Mouse (Mus musculus) frontal cortex, postnatal 14 days (tissue): ENCODE data around the gene Rplp2.

Experiments
- DNase-seq, 2 experiments: peaks; one replicate each; pipeline ENCODE4 v3.0.0; 2022; ENCODE audit warnings: low spot score in 2 of 2

Gene Rplp2

DNA sequence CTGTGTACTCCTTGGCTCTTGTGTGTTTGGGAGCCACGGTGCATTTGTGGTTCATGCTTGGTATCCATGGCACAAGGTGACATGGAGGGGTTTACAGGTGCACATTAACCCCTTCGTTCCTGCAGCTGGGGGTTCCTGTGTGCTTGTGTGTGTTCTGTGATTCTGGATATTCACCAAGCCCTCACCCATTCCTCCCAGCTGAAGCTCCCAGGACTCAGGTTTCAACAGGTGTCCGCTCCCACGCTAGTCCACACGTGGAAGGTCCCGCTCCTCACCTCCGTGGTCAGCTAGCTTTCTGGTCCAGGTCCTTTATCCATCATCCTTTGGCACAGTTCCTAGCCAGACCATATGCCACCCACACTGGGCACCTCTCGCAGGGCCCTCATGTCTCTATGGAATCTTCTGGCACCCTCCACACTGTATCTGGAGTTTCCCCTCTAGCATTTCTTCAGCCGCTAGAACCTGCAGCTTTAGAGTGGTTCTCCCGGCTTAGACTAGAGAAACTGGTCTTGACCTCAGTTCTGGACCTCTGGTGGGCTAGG, 19.5 kb downstream of the Rplp2 start:
- DNase-seq, result no peak

DNA sequence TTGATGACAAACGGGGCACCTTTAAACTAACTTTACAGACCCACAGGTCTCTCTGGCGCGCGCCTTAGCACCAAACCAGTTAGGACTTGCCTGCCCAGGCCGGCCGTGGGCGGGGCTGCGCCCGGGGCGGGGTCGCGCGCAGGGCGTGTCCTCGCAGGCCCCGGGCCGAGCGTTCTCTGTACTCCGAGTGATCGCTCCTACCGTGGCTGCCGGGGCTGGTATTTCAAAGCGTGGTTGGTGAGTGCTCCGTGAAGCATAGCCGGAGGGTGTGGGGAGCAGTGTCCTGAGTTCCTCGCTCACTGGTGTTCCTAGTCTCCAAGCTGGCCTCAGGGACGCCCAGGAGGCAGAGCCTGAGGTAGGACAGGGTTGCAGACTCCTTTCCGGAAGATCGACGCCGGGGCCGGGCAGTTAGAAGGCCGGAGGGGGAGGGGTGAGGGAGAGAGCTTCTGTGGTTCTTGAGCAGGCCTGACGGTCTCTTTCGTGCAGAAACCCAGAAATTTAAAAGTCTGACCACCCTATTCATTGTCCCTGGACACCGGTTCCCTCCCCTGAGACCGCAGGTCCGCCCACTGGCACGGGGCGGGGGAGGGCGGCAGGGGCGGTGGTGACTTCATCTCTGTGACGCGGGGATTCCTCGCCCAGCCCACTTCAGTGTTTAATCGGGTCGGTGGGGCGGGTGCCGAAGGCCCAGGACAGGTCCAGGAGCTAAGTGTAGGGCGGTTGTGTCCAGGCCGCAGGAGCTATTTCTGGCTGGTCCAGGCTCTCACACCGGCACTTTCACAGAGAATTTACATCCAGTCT, 20.3 kb downstream of the Rplp2 start, which contains the start of gene Cd151:
TSS of gene Cd151 (plus strand) at position 163 of the 801 bp plus-strand sequence.
- DNase-seq, result peak in 1 of 2 experiments; percentile 52

DNA sequence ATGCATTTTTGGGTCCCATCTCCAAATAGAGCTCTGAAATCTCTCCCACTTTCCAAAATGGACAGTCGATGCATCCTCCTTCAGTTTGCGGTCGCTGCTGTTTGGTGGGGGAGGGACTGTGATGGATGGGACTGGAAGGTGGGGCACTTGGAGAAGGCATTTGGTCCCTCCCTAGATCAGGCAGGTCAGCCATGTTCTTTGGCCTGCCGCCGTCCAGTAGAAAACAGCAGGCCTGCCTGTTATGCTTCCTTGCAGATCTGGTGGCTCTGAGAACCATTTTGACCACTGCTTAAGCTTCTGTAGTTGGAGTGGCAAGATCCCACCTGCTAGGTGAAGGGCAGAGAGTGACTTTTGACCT, 21.0 kb downstream of the Rplp2 start:
- no peak for DNase-seq

DNA sequence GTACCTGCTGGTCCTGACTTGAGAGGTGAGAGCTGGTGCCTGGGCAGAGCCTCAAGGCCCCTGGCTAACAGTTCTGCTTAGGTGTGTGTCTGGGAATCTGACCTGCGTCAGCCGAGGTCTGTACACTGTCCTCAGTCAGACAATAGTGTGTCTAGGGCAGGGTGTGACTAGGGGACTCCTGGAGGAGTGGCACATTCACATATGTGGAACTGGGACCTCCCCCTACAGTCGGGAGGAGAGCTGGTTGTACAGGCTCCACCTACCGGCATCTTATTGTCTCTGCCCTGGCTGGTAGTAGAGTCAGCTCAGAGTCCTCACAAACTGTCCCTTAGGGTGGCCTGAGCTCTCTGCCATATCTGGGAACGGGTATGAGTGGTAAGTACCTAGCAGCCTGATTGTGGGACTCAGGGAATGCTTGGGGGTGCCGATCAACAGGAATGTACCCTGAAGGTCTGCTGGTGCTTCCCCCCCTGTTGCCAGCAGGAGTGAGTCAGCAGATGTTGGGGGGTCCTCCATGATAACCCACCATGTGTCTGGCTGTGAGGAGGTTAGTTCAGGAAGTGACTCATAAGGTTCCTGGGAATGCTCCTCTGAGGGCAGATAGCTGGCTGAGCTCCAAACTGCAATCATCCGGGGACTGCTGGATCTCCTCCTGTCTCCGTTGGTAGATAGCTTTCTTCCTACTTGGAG, 21.5 kb downstream of the Rplp2 start:
- DNase-seq, result no peak

DNA sequence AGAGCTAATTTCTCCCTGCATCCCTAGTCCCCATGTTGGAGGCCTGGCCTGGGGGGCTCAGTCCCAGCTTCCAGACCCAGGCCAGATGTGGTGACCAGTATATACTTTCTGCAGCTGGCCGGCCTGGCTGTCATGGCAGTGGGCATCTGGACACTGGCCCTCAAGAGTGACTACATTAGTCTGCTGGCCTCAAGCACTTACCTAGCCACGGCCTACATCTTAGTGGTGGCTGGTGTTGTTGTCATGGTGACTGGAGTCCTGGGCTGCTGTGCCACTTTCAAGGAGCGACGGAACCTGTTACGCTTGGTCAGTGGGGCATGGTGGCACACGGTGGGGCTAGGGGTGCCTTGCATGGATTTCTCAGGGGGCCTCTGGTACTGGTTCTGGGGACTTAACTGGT, 22.2 kb downstream of the Rplp2 start:
- DNase-seq, result no peak

DNA sequence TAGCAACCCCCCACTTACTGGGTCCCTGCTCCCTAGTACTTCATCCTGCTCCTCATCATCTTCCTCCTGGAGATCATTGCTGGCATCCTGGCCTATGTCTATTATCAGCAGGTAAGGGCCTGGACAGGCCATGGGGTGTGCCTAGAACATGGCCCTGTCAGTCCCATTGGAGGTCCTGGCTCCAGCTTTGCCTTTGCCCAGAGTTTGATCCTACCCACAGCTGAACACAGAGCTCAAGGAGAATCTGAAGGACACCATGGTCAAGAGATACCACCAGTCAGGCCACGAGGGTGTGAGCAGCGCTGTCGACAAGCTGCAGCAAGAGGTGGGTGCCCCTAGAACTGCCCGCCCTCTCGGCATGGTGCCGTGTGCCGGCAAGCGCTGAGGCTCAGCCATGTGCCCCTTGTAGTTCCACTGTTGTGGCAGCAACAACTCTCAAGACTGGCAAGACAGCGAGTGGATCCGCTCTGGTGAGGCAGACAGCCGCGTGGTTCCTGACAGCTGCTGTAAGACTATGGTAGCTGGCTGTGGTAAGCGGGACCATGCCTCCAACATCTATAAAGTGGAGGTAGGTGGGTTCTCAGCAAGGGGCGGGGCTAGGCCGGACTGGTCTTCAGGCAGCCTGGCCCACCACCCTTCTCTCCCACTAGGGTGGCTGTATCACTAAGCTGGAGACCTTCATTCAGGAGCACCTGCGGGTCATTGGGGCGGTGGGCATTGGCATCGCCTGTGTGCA, 22.9 kb downstream of the Rplp2 start:
- no peak for DNase-seq

DNA sequence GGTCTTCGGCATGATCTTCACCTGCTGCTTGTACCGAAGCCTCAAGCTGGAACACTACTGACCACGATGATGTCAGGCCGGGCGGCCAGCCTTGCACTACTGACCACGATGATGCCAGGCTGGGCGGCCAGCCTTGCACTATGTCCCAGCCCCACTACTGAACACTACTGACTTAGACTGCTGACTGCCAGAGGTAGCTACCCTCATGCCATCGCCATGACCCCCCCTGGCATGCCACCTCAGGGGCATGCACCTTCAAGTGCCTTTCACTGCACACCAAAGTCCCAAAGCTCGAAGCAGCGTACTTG, 23.4 kb downstream of the Rplp2 start:
- no peak for DNase-seq

DNA sequence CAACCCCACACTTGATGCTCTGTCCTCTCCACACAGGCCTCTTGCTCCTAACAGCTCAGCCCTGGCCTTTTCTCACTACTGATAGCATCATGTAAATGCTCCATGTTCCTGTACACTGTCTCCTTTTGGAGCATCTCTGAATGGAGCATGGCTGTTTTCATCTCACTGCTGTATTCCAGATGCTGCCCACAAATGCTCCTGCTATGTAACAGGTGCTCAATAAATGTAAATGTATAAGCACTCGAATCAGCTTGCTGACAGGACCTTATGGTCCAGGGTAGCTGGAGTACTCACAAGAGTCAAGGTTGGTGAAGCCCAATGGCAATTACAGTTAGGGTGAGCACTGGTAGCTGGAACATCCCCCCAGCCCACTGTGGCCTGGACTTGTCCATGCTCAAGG, 24.1 kb downstream of the Rplp2 start:
- DNase-seq, result no peak

DNA sequence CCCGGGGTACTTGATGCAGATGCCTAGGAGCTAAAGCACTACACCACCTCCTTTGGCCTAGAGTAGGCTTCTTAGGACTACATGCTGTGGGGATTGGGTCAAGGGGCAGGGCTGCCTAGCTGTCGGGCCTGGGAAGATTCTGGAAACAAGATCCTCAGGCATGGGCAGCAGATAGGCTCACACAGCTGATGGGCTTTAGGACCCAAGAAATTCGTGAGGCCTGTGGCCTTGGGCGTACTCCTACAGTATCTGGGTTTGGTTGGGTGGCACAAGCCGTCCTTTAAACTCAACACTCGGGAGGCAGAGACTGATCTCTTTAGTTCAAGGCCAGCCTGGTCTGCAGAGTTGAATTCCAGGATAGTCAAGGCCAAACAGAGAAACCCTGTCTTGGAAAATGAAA, 25.1 kb downstream of the Rplp2 start:
- no peak for DNase-seq

DNA sequence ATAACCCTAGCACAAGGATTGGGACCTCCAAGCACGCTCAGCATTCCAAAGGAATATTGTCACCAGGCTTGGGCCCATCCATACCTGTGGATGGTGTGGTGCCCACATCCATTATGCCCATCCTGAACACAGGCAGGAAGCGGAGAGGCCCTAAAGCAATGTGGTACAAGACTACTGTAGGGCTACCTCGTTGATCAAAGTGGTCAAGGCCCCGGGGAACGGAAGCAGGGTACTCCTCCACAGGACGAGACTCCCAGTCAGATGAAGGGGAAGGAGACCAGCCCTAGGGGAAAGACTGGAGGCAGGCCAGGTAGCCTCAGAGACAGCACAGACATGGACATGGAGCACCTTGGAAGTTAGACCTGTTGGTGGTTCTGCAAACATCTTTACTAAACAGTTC, 25.6 kb downstream of the Rplp2 start:
- no peak for DNase-seq

DNA sequence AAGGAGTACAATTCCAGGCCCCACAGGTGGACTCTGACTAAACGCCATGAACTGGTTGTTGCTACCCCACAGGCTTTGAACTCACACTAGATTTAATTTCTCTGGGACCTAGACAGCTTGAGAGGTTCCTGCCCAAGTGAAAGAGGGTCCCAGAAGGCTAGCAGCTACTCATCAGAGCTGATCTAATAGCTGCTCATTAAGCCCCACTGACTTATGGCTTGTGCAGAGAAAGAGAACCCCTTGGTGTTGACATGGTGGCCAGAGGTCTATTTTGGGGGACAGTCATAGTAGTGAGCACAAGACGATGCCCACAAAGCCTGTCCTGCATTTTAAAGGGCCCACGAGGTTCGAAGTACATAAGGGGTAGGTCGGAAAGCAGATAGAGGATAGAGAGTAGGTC, 27.0 kb downstream of the Rplp2 start:
- DNase-seq, result no peak

DNA sequence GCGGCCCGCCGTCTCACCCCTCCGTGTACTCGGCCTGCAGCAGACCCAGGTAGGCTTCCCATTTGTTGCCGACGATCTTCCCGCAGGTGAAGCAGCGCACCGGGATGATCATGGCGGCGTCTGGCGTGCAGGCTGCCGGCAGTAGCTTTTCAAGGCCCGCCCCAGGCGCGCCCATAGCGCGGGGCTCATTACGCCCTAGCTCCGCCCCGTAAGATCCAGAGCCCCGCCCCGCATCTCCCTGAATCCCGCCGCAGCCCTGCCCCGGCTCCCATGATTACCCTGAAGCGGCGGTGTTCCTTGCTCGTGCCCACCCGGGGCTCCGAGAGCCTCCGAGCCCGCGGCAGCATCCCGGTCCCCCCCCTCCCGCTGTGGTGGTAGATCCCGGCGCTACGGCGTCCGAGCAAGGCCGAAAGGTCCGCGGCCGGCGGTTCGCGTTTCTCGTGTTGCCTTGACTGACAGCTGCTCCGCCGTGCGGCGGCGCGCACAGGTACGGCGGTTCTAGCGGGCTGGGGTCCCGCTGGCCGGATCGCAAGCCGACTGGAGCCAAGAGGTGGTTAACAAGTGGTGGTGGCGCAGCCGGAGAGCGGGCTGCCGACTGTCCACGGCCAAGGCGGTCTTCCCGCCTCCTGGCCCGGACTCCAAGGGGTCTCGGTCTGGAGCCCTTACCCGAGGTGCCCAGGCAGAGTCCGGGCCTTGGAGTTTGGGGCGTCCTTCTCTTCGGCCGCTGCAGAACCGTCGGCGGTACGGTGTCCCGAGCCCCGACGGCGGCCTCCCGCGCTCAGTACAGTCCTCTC, 28.0 kb downstream of the Rplp2 start, which contains the start of the genes Polr2l and Tspan4:
TSS of gene Polr2l (minus strand) at position 122 of the 794 bp plus-strand sequence.
TSS of gene Tspan4 (plus strand) at position 230 of the 794 bp plus-strand sequence.
- DNase-seq, result peak; percentile 72 to 78

DNA sequence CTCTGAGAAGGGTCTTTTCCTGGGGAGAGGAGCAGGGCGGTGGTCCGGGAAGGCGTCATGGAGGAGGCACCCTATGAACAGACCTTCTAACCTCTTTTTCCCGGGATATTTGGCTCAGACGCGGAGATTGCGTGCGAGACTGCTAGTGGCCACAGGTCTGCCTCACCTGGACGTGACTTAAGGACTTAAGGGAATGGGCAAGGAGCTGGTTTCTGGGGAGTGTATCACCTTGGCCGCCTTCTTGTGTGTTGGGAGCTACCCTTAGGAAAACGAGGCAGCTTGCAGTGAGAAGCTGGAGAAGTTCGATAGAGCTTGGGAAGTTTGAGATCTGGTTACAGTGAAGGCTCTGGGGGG, 28.6 kb downstream of the Rplp2 start:
- no peak for DNase-seq

DNA sequence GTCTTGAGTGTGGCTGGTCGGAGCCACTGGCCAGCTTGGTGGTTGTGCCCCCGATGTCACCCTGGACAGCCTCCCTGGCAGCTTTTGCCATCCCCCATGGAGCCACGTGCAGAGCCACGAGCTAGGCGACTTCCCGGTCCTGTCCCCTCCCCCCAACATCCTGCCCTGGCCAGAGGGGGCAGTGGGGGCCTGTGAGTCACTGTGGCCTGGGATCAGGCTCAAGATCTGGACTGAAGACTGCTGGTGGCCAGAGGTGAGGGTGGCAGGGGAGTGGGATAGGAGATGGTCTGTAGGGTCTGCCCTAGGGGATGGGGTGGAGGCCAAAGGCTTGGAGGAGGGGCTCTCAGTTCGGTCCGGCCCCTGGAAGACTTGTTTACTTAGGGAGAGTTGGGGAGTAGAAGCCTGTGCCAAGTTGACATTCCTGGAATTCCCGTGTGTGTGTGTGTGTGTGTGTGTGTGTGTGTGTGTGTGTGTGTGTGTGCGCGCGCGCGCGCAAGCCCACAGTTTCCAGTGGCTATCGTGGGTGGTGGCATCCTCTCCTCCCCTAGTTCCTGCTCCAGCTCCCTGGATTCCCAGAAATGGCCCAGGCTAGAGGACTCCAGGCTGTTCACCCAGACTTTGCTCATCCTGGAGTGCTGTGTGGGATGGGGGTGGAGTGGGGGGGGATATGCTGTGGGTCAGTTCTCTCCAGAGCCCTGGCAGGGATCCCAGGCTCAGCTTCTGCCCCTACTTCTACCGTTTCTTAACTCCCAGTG, 29.2 kb downstream of the Rplp2 start:
- DNase-seq, result no peak

DNA sequence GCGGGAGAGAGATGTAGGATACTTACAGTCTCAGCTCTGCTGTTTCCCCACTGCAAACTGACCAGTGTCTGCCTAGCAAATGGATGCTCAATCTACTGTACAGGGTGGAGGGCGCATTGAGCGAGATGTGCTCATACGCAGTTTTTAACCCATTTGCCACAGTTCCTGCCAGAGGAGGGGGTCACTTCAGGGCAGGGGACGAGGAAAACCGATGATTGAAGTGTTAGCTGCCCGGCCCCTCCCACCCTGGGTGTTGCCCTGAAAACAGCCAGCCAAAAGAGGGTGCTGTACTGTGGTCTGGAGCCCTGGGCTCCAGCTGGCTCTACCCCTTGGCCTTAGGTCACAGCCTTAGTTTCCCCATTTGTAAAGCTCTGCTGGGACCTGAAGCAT, 29.8 kb downstream of the Rplp2 start:
- no peak for DNase-seq

DNA sequence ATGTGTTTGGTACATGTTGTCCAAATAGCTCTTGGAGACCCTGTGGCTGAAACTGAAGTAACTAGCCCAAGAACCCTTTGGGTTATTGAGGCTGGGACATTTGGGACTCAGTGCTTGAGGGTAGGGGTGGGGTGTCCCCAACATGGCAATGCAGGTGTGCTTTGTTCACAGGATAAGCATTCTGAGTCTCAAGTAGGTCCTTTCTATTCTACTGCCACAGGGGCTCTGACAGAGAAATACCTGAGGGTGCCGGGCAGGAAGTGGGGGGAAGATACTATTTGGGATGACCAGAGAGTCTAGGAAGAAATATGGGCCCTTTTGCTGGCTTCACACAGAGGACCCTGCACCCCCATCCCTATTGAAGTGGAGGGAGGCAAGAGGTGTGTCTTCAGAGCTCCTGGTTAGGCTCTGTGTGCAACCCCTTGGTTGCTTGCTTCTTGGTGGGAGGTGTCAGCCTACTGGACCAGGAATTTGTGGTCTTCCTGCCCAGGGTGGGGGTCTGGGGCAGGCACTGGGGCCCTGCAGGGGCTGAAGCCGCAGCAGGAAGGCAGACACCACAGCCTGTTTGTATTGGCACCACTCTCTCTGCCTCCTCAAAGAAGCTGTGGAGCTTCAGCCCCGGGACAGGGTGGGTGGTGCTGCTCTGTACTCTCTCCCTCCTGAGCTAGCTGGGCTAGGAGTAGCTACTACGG, 30.6 kb downstream of the Rplp2 start:
- no peak for DNase-seq

DNA sequence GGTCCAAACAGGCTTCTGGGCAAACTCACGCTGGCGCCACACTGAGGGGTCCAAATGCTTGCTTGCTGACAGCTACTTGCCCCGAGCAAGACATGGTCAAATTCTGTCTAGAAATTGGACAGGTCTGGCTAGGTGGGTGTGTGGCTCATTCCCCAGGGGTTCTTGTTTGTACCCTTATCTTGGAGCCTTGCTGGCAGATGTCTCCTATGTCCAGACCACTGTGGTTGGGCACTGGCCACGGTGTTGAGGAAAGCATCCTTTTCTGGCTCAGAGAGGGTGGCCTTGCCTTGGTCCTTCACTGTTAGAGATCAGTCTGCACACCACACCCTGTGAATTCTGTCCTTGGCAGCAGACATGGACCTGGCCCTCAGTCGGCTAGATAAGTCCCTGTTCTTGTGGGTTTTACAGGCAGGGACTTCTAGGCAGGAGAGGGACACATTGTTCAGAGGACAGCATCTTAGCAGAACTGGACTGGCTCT, 31.1 kb downstream of the Rplp2 start:
- no peak for DNase-seq

DNA sequence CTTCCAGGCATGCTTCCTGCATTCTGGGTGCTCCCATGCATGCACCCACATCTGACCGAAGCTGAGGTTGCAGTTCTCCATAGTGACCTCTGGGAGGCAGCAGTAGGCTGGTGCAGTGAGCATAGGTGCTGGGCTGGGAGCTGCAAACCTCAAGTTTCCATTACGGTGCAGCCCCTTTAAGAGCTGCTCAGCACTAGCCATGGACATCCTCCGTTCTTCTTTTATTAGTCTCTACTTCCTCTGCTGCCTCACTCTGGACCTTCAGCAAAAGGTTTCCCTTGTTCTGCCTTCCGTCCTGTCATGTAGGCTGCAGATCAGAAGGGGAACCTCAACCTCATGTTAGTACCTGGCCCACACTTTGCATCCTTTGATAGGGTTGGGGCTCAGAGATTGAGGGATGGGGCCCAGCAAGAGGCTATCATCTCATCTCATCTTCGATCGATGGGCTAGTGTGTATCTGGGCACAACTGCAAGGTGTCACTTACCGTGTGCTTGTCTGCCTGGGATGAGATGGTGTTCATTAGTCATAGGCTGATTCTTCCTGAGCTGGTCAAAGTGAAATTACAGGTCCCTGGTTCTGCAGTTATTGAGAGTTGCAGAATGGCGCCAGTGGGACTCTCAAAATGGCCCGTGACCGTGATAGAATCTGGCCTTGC, 33.8 kb downstream of the Rplp2 start:
- DNase-seq, result peak in 1 of 2 experiments; percentile 57

DNA sequence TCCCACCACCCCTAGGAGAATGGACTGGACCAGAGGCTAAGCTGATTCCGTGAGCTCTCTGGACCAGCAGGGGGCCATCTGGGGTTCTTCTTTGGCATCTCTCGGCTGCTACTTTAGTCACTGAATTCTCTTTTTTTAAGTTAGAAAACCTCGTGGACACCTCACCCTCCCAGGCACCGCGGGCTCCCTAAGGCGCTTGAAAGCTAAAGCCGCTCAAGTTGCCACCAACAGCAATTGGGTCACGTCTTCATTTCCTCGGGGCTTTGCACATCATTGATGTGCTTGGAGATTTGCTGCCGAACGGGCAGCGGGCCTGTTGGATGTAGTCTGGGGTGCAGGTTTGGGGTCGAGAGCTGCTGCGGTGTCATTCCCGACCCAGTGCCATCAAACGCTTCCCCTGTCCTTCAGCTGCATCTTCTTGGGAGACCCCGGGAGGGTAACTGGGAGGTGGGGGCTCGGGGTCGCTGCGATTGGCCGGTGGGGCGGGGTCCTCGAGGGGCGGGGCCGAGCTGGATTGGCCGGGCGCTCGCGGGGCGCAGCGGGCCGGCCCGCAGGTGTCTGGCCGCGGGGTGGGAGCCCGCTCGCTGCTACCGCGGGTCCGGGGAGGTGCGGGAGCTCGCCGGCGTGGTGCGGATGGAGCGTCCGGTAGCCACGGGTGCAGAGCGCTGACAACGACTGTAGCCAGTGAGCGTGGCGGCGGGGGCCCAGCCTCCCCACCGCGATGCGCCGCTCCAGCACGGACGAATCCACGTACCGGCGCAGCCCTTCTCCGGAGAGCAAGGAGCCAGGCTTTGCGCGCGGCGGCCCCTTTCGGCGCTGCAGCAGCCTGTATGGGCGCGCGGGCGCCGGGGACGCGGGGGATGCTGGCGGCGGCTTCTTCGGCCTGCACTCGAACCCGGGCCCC, 34.6 kb downstream of the Rplp2 start:
- no peak for DNase-seq
